Mouse (Mus musculus) urinary bladder, postnatal 14 days (tissue): ENCODE measurements around the gene Btbd7.
A peak's percentile ranks its signal among the peaks of the same experiment; 100 is the strongest.

ENCODE experiments used
- DNase-seq: peaks from one replicate; pipeline ENCODE4 v3.0.0; 2021; ENCODE audit warnings: low spot score

The Btbd7 gene

GRCm38 (mm10) chr12:102878031-102878823, at the start of gene Btbd7:
Gene Btbd7 (minus strand): TSS chr12:102878471.
- peak; percentile 97 for DNase-seq

DNA sequence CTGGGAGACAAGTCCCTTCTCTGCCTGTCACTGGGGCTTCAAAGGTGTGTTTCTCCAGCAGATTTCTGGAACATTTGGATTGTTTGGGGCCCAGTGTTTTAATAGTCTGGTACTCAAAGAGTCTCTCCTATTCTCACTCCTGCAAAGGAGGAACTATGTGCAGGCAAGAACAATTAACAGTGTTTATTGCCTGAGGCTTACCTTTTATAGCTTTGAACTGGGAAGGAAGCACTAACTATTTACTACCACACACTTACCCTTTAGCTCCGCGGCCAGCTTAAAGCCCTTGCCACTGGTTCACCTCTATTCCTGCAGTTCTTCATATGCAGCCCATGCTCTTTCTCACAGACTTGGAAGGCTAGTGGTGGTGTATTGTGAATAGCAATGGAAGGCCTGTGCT, 37.8 kb upstream of the Btbd7 start:
- no peak for DNase-seq

GRCm38 (mm10) chr12:102908191-102908590, 29.9 kb upstream of the Btbd7 start:
- DNase-seq: no peak

GRCm38 (mm10) chr12:102899091-102899490, 20.8 kb upstream of the Btbd7 start, which contains the start of gene Cox8c:
Gene Cox8c (plus strand): TSS chr12:102899316.
- no peak for DNase-seq

- DNase-seq: no peak
Measured at GRCm38 (mm10) chr12:102888568-102888967, 10.3 kb upstream of the Btbd7 start.

GRCm38 (mm10) chr12:102887366-102887765, 9.1 kb upstream of the Btbd7 start:
- DNase-seq: no peak

DNA sequence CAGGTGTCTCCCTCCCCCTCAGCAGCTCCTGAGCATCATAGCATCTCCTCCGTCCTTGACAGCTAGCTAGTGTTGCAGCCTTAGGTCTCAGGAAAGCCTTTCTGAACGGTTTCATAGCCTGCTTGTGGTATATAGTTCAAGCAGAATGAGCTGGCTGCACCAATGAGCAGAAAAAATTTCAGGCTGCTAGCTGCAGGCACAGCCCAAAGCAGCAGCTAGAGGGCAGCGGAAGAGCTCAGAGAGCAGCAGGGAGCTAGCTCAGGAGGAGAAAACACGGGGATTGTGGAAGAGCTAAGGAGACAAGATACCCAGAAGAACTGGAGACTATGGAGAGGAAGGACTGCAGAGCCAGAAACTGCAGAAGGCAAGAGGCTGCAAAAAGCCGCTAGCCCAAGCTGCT, 7.5 kb upstream of the Btbd7 start:
- peak; percentile 21 for DNase-seq

GRCm38 (mm10) chr12:102878901-102879300, 630 bp upstream of the Btbd7 start:
- peak; percentile 5 for DNase-seq

DNA sequence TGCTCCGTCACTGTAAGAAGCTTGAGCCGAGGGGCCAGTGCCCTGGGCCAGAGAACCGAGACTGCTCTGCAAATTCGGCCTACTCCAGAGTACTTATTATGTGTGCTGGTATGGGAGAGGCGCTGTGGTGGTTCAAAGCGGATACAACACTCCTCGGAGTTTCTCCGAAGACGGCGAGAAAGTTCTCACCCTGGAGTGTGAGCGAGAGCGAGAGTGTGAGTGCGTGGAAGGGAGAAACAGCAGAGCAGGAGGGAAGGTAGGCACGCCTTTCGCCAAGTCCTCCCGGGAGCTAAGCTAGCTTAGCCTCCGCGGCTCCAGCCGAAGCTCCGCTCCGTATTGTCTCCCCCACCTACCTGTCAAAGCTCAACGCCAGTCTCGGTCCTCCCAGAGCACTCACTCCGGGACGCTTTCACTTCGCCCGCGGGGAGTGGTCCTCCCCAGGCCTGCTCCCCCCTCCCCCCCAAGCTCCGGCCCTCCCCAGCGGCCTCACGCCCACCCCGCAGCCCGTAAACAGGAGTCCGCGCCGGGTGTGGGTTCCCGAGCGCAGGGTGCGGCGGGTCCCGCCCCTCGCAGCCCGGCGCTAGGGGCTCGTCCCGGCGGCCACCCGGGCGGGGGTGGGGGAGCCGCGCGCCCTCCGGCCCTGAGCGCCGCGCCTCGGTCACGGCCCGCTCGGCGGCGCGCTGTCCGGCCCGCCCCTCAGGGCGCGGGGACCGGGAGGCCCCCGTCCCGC, 805 bp downstream of the Btbd7 start:
- peak; percentile 31 for DNase-seq

- DNase-seq: no peak
Measured at GRCm38 (mm10) chr12:102870527-102870926, 7.7 kb downstream of the Btbd7 start.

- no peak for DNase-seq
Measured at GRCm38 (mm10) chr12:102869802-102870201, 8.5 kb downstream of the Btbd7 start.

DNA sequence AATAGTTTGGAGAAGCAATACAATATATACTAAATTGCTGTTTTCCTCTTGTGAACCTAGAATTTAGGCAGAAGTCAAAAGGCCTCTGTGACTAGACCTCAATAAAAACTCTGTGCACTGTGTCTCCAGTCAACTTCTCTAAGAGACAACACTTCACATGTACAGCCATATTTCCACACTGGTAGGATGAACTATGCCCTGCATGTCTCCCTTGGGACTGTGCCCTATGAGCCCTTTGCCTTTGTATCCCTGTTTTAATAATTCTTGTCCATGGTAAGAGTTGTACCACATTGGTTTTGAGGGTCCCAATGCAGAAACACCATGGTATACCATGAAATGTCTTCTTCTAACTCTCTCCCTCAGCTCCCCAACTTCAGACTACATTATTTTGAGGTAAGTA, 17.5 kb downstream of the Btbd7 start:
- DNase-seq: no peak

GRCm38 (mm10) chr12:102838271-102838670, 40.0 kb downstream of the Btbd7 start:
- no peak for DNase-seq

- DNase-seq: no peak
Measured at GRCm38 (mm10) chr12:102832746-102833300, 45.4 kb downstream of the Btbd7 start.

- DNase-seq: no peak
Measured at GRCm38 (mm10) chr12:102831888-102832287, 46.4 kb downstream of the Btbd7 start.

GRCm38 (mm10) chr12:102827119-102827518, 51.2 kb downstream of the Btbd7 start:
- no peak for DNase-seq

DNA sequence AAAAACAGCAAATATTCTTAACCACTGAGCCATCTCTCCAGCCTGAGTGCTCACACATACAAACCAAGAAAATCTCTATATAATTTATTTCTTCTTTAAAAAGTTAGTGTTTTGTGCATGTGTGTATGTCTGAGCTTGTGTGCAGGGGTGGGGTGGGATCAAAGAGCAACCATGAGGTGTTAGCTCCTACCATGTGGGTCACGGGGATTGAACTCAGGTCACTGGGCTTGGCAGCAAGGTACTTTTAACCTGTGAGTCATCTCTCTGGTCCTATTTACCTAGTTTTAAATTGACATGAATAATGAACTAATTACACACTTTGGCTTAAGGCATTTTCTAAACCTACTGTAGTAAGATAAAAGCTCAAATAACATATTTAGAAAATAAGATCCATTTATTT, 51.9 kb downstream of the Btbd7 start:
- no peak for DNase-seq

DNA sequence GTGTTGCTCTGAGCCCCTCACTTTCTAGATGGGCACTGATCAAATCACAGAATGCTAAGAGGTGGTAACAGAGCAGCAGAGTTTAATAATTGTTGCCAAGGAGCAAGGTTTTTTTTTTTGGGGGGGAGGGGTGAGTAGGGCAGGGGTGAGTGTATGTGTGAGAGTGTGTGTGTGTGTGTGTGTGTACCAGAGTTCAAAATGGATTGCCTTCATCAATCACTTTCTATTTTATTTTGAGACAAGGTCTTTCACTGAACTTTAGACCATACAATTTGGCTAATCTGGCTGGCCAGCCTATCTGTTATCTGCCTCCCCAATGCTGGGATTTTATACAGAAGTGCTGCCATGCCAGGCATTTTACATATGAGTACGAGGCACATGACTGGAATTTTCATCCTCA, 63.4 kb downstream of the Btbd7 start:
- DNase-seq: no peak

DNA sequence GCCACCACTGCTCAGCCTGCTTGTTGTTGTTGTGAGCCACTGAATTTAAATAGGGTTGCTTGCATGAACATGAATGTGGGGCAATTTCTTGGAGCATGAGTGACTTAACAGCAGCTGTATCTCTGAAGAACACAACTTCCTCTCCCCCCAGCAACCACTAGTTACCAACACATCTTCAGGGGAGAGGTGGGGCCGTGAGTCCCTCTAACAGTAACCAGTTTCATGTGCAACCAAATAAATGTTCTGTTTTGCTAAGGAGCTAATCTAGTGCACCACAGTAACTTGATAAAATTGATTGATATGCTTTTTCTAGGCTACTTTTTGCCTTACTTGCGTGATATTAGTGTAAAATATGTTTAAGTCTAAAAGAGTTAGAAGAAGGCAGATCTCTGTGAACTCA, 78.7 kb downstream of the Btbd7 start:
- no peak for DNase-seq

GRCm38 (mm10) chr12:102787927-102788326, 90.3 kb downstream of the Btbd7 start:
- DNase-seq: no peak

GRCm38 (mm10) chr12:102785593-102785985, 92.7 kb downstream of the Btbd7 start:
- no peak for DNase-seq

DNA sequence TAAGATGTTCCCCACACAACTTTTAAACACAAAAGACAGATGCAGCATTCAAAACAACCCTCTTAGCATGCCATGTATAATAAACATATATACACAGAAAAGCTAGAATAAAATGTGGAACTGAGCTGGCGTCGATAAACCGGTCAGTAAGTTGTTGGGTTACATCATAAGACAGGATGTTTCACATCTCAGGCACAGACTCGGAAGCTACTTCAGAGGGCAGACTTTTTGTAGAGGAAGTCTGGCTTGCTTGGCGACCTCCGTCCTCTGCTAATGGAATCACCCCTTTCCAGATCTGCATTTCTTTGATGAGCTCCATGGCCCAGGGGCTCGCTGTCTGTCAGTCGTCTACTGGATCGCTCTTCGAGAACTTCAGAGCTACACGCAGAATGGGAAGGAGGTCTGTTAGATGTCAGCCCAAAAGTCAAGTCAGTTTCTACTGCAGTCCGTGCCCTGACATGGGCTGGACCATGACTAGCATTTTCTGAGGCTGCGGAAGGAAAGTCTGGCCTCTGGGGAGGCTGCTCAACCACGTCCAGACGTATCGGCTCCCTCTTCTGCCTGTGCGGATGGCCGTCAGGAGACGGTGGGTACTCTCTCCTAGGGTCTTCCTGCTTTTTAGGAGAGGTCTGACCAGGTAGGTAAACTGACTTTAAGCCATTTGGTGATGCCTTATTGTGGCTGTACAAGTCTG, 93.2 kb downstream of the Btbd7 start:
- DNase-seq: no peak
